Mouse (Mus musculus): ENCODE measurements at regions not wholly inside any gene's neighbourhood (a gene's known extent, or its start where the extent isn't known, plus 50 kb on each side); places are given as distances from the start of the nearest gene placed in this dataset.
"Not testable (repeated sequence)": the region's sequence is repeated elsewhere in the genome, so short reads cannot be mapped to it uniquely, and the experiment has no call there.

DNA sequence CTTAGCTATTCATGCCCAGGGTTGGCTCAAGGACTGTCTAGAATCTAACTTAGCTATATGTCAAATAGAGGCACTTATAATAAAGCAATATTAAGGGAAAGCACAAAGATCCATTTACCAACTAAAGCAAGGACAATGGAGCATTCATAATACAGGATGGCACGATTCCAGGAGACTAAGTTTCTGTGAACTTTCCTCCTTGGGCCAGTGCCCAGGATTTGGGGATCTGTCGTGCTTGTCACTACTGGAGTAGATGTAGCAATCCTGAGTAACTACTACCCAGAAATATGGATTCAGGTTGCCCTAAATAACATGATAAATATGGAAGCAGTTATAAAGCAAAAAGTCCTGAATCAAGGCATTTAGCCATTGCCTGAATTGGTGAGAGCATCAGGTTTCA is 233.7 kb downstream of the AI429214 start:
- Histone ChIP-seq H3K9me3 (ENCODE audit: control insufficient read depth, low read length) (no peaks in the 10 kb centered on the region), H3K36me3 (replicated peaks; ENCODE audit: control insufficient read depth, insufficient read depth, low read depth) (no peaks in the 10 kb centered on the region), H3K27ac (no peak overlapping the region), H3K4me1 (replicated peaks; ENCODE audit: control insufficient read depth in 2 of 2, insufficient read depth in 2 of 2, low read length in 1 of 2) (no peaks in the 10 kb centered on the region), H3K27me3 (ENCODE audit: control insufficient read depth, insufficient read depth, low read length) (no peaks in the 10 kb centered on the region), H3K9ac (replicated peaks) (no peak overlapping the region), H3K4me3 (ENCODE audit: insufficient read depth in 1 of 2, low read depth in 2 of 2, low read length in 2 of 2) (no peak overlapping the region), H3K4me2 (ENCODE audit: low read depth) (no peak overlapping the region)
- WGBS (ENCODE audit: insufficient replicate concordance) = 43% methylated on average over 2 of the region's 2 CpGs
- no peak for ATAC-seq (ENCODE audit: insufficient read depth)
- TF ChIP-seq EP300 (IDR thresholded peaks at IDR 0.05; ENCODE audit: low read depth) (no peak), CTCF (IDR thresholded peaks at IDR 0.05; ENCODE audit: low read depth) (no peak)
- no peak for DNase-seq (ENCODE audit: low read depth in 3 of 3, low spot score in 3 of 3)

DNA sequence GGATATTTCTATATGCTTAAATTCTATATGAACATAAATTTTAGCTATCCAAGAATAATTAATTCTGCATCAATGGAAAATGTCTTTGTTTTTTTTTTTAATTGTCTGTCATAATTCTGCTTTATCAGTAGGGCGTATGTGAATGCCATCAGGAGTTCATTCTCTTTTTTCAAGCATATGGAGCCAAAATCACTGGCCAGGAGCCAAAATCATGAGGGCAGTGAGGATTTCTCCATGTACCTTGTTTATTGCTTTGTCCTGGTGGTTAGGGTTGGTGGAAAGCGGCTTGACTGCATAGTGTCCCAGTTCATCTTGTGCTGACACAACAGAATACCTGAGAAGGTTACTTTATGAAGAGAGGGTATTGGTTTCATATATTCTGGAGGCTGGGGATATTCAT is 243.9 kb downstream of the AI429214 start:
- H3K9ac ChIP-seq (replicated peaks) = no peak overlapping the region
- no peaks in the 10 kb centered on the region for H3K36me3 ChIP-seq (replicated peaks; ENCODE audit: control insufficient read depth, insufficient read depth, low read depth)
- WGBS (ENCODE audit: insufficient replicate concordance) = 65% methylated on average over 2 of the region's 2 CpGs
- no peak overlapping the region for H3K4me2 ChIP-seq (ENCODE audit: low read depth)
- TF ChIP-seq EP300 (IDR thresholded peaks at IDR 0.05; ENCODE audit: low read depth) = no peak
- ATAC-seq (ENCODE audit: insufficient read depth) (no peak), DNase-seq (ENCODE audit: low read depth in 3 of 3, low spot score in 3 of 3) (no peak)
- no peak overlapping the region for H3K27ac ChIP-seq
- no peak overlapping the region for H3K4me3 ChIP-seq (ENCODE audit: insufficient read depth in 1 of 2, low read depth in 2 of 2, low read length in 2 of 2)
- no peaks in the 10 kb centered on the region for H3K9me3 ChIP-seq (ENCODE audit: control insufficient read depth, low read length)
- no peaks in the 10 kb centered on the region for H3K4me1 ChIP-seq (replicated peaks; ENCODE audit: control insufficient read depth in 2 of 2, insufficient read depth in 2 of 2, low read length in 1 of 2)
- H3K27me3 ChIP-seq (ENCODE audit: control insufficient read depth, insufficient read depth, low read length) = no peaks in the 10 kb centered on the region

DNA sequence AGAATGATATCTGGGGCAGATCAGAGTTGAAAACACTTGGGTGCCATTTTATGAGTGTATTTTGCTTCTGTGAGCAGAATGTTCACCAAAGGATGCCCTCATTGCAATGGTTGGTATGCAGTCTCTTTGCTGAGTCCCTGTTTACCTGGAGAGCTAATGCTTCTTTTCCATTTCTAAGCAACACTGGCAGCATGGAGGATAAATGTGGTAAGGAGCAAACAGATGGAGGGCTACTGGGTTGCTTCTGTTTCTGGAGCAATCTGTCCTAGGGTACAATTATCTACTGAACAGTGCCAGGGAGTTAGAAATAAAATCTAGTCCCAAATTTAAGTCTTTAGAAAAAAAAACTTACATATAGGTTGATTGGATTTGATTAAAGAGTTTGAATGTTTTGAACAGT is 245.9 kb downstream of the AI429214 start:
- DNase-seq (ENCODE audit: low read depth in 3 of 3, low spot score in 3 of 3) = no peak
- no peaks in the 10 kb centered on the region for H3K4me1 ChIP-seq (replicated peaks; ENCODE audit: control insufficient read depth in 2 of 2, insufficient read depth in 2 of 2, low read length in 1 of 2)
- TF ChIP-seq CTCF (IDR thresholded peaks at IDR 0.05; ENCODE audit: low read depth) = no peak
- no peak for TF ChIP-seq EP300 (IDR thresholded peaks at IDR 0.05; ENCODE audit: low read depth)

DNA sequence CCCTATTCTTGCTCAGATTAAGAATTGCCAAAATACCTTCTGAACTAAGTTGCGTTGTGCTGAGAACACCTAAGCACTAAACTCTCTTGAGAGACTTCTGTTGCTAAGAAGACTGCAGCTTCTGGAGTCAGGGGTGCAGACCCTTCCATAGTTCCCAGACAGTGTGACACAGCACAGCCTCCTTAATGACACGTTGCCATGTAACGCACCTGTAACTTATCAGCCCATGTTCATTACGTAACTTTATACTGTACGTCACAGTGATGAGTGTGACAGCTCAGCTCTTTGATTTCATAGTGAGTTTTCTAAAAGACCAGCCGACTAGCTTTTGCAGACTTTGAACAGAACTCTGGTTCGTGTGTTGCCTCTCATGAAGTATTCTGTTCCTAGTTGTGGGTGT is 257.8 kb downstream of the AI429214 start:
- 65% methylated on average over 7 of the region's 7 CpGs for WGBS (ENCODE audit: insufficient replicate concordance)
- not testable (repeated sequence) for DNase-seq (ENCODE audit: low read depth in 3 of 3, low spot score in 3 of 3); H3K36me3 ChIP-seq (replicated peaks; ENCODE audit: control insufficient read depth, insufficient read depth, low read depth)

More for the DNA sequence above, 245.9 kb downstream of the AI429214 start:
- Histone ChIP-seq H3K4me2 (ENCODE audit: low read depth) (no peak overlapping the region), H3K9ac (replicated peaks) (no peak overlapping the region), H3K36me3 (replicated peaks; ENCODE audit: control insufficient read depth, insufficient read depth, low read depth) (no peaks in the 10 kb centered on the region), H3K27ac (no peak overlapping the region), H3K4me3 (ENCODE audit: insufficient read depth in 1 of 2, low read depth in 2 of 2, low read length in 2 of 2) (no peak overlapping the region), H3K27me3 (ENCODE audit: control insufficient read depth, insufficient read depth, low read length) (no peaks in the 10 kb centered on the region), H3K9me3 (ENCODE audit: control insufficient read depth, low read length) (no peaks in the 10 kb centered on the region)
- no peak for ATAC-seq (ENCODE audit: insufficient read depth)

DNA sequence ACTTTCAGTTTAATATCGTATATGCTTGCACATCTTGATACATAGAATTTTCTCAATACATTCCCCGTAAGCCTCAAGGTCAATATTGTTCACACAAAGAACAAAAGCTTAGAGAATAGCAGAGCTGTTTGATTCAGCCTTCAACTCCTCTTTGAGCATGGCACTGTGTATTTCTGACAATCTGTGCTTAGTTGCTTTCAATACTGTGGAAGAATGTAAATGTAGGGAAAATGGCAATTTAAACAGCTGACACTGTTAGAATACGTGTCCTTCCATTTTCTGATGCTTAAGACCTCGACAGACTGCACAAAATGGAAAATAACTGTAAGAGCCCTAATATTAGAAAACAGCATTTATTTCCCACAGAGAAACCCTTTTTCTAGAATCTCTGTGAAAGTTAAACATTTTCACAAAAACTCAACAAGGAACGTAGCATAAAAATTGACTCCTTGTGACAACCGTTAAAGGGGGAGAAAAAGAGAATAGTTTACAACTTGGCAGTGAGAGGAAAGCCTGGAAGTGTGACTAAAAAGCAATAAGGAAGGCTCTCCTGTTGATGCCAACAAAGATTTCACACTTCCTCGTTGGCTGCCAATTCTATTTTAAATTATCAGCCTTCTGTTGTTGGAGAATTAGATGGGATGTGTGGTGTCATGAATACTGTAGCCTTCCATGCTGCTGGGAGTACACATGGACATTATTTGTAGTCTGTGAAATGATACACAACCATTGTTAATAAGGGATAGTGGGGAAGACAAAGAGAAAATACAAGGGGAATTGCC is 297.9 kb downstream of the AI429214 start:
- DNase-seq (ENCODE audit: low read depth in 3 of 3, low spot score in 3 of 3) (no peak), ATAC-seq (ENCODE audit: insufficient read depth) (no peak)
- Histone ChIP-seq H3K4me3 (ENCODE audit: insufficient read depth in 1 of 2, low read depth in 2 of 2, low read length in 2 of 2) (no peak overlapping the region), H3K9ac (replicated peaks) (no peak overlapping the region), H3K27ac (no peak overlapping the region), H3K4me2 (ENCODE audit: low read depth) (no peak overlapping the region), H3K9me3 (ENCODE audit: control insufficient read depth, low read length) (no peaks in the 10 kb centered on the region), H3K36me3 (replicated peaks; ENCODE audit: control insufficient read depth, insufficient read depth, low read depth) (no peaks in the 10 kb centered on the region), H3K4me1 (replicated peaks; ENCODE audit: control insufficient read depth in 2 of 2, insufficient read depth in 2 of 2, low read length in 1 of 2) (no peaks in the 10 kb centered on the region), H3K27me3 (ENCODE audit: control insufficient read depth, insufficient read depth, low read length) (no peaks in the 10 kb centered on the region)
- no peak for TF ChIP-seq CTCF (IDR thresholded peaks at IDR 0.05; ENCODE audit: low read depth)
- no peak for TF ChIP-seq EP300 (IDR thresholded peaks at IDR 0.05; ENCODE audit: low read depth)
- WGBS (ENCODE audit: insufficient replicate concordance) = 54% methylated on average over 7 of the region's 7 CpGs

More for the DNA sequence above, 257.8 kb downstream of the AI429214 start:
- H3K9me3 ChIP-seq (ENCODE audit: control insufficient read depth, low read length); H3K27me3 ChIP-seq (ENCODE audit: control insufficient read depth, insufficient read depth, low read length); H3K4me3 ChIP-seq (ENCODE audit: insufficient read depth in 1 of 2, low read depth in 2 of 2, low read length in 2 of 2); H3K27ac ChIP-seq; H3K4me2 ChIP-seq (ENCODE audit: low read depth); ATAC-seq (ENCODE audit: insufficient read depth); H3K4me1 ChIP-seq (replicated peaks; ENCODE audit: control insufficient read depth in 2 of 2, insufficient read depth in 2 of 2, low read length in 1 of 2); H3K9ac ChIP-seq (replicated peaks): not testable (repeated sequence)
